Mouse (Mus musculus): Measurements from ENCODE around the gene D430041D05Rik. TPM values are rescaled to one million over a fixed set of nuclear protein-coding genes. Genes with fewer than 3 reads are reported as not detected.

The D430041D05Rik gene
- polyA plus RNA-seq, 1 experiment from 2014 or later: 2.5 TPM

DNA sequence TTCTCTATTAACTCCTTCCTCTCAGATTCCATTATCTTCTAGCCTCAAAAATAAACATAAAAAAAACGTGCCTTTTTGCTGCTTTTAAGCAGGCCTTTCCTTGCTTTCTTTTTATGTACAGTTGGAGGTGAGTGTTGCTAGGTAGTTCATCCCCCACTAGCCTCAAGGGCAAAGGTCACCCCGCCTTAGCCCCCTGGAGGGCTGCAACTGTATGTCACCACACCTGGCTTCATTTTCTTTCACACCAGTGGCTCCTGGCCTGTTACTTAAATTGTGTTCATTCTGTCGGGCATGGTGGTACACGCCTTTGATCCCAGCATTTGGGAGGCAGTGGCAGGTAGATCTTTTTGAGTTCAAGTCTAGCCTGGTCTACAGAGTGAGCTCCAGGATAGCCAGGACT is 31.5 kb upstream of the D430041D05Rik start:
- Histone ChIP-seq H3K9ac (ENCODE audit: low read length) (no peak overlapping the region), H3K36me3 (ENCODE audit: control insufficient read depth, insufficient read depth, low read length) (no peaks in the 10 kb centered on the region), H3K27ac (ENCODE audit: low read depth, low read length) (no peak overlapping the region), H3K4me3 (ENCODE audit: low read depth, low read length) (no peak overlapping the region), H3K27me3 (ENCODE audit: control insufficient read depth, insufficient read depth, low read length) (no peaks in the 10 kb centered on the region), H3K9me3 (ENCODE audit: control insufficient read depth, low read length) (no peaks in the 10 kb centered on the region), H3K4me2 (ENCODE audit: low read depth, low read length, severe bottlenecking) (no peak overlapping the region), H3K4me1 (replicated peaks; ENCODE audit: control insufficient read depth, insufficient read depth, low read length) (no peaks in the 10 kb centered on the region)
- DNase-seq (ENCODE audit: low spot score) (no peak), ATAC-seq (replicated peaks; ENCODE audit: low FRiP score) (no peak)
- 72% methylated on average over 4 of the region's 4 CpGs for WGBS

DNA sequence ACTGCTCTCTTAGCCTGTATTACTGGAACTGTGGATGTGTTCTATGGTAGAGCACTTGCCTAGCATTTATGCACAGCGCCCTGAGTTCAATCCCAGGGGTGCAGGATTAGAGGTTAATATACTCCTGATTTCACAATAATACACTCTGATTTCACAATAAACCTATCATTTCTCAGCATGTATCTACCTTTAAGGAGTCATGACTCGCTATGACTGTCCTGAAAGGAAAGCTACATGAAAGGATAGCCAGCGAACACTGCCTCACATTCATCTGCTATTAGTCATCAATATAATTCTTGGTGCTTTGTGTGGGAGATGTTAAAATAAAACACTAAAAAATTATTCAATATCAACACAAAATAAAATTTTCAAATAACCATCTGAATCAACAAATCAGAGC is 25.4 kb upstream of the D430041D05Rik start:
- no peak overlapping the region for H3K27ac ChIP-seq (ENCODE audit: low read depth, low read length)
- H3K4me1 ChIP-seq (replicated peaks; ENCODE audit: control insufficient read depth, insufficient read depth, low read length): no peaks in the 10 kb centered on the region
- no peak for DNase-seq (ENCODE audit: low spot score)
- no peak overlapping the region for H3K9ac ChIP-seq (ENCODE audit: low read length)
- no peak for ATAC-seq (replicated peaks; ENCODE audit: low FRiP score)
- no peak overlapping the region for H3K4me2 ChIP-seq (ENCODE audit: low read depth, low read length, severe bottlenecking)
- no peaks in the 10 kb centered on the region; the same call in none of the 2 replicates for H3K36me3 ChIP-seq (ENCODE audit: control insufficient read depth, insufficient read depth, low read length)
- 90% methylated on average over 3 of the region's 3 CpGs for WGBS
- no peak overlapping the region for H3K4me3 ChIP-seq (ENCODE audit: low read depth, low read length)
- no peaks in the 10 kb centered on the region for H3K9me3 ChIP-seq (ENCODE audit: control insufficient read depth, low read length)
- H3K27me3 ChIP-seq (ENCODE audit: control insufficient read depth, insufficient read depth, low read length): no peaks in the 10 kb centered on the region

GRCm38 (mm10) chr2:104431067-104431466 is 20.3 kb upstream of the D430041D05Rik start:
- H3K9me3 ChIP-seq (ENCODE audit: control insufficient read depth, low read length): no peaks in the 10 kb centered on the region
- no peak for DNase-seq (ENCODE audit: low spot score)
- no peaks in the 10 kb centered on the region; the same call in none of the 2 replicates for H3K36me3 ChIP-seq (ENCODE audit: control insufficient read depth, insufficient read depth, low read length)
- 93% methylated on average over 6 of the region's 6 CpGs for WGBS
- H3K27ac ChIP-seq (ENCODE audit: low read depth, low read length): no peak overlapping the region
- no peak overlapping the region for H3K9ac ChIP-seq (ENCODE audit: low read length)
- no peak for ATAC-seq (replicated peaks; ENCODE audit: low FRiP score)
- H3K27me3 ChIP-seq (ENCODE audit: control insufficient read depth, insufficient read depth, low read length): no peaks in the 10 kb centered on the region
- no peak overlapping the region for H3K4me3 ChIP-seq (ENCODE audit: low read depth, low read length)
- H3K4me2 ChIP-seq (ENCODE audit: low read depth, low read length, severe bottlenecking): no peak overlapping the region
- H3K4me1 ChIP-seq (replicated peaks; ENCODE audit: control insufficient read depth, insufficient read depth, low read length): no peaks in the 10 kb centered on the region

DNA sequence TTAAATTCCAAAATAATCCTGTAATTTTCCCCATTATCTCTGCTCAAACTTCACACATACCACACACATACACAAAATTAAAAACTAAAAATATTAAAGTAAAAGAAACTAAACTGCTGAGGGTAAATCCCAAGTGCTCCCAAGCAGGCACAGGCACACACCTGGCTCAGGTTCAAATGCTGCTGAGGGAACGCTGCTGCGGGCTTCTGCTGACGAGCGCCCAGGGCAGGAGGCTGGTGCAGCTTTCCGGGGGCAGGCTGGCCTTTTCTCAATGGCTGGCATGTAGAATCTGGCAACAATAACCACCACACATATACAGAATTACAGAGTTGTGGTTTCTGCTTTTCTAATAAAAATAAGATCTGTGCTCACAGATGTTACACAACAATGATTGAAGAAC is 19.8 kb upstream of the D430041D05Rik start:
- no peaks in the 10 kb centered on the region for H3K4me1 ChIP-seq (replicated peaks; ENCODE audit: control insufficient read depth, insufficient read depth, low read length)
- DNase-seq (ENCODE audit: low spot score) (no peak), ATAC-seq (replicated peaks; ENCODE audit: low FRiP score) (no peak)
- no peaks in the 10 kb centered on the region; the same call in none of the 2 replicates for H3K36me3 ChIP-seq (ENCODE audit: control insufficient read depth, insufficient read depth, low read length)
- no peak overlapping the region for H3K9ac ChIP-seq (ENCODE audit: low read length)
- H3K4me3 ChIP-seq (ENCODE audit: low read depth, low read length): no peak overlapping the region
- no peaks in the 10 kb centered on the region for H3K9me3 ChIP-seq (ENCODE audit: control insufficient read depth, low read length)
- no peak overlapping the region for H3K4me2 ChIP-seq (ENCODE audit: low read depth, low read length, severe bottlenecking)
- 95% methylated on average over 5 of the region's 5 CpGs for WGBS
- no peak overlapping the region for H3K27ac ChIP-seq (ENCODE audit: low read depth, low read length)
- no peaks in the 10 kb centered on the region for H3K27me3 ChIP-seq (ENCODE audit: control insufficient read depth, insufficient read depth, low read length)

GRCm38 (mm10) chr2:104426112-104426511 is 15.3 kb upstream of the D430041D05Rik start:
- 90% methylated on average over 3 of the region's 3 CpGs for WGBS
- Histone ChIP-seq H3K9ac (ENCODE audit: low read length) (no peak overlapping the region), H3K4me2 (ENCODE audit: low read depth, low read length, severe bottlenecking) (no peak overlapping the region), H3K27me3 (ENCODE audit: control insufficient read depth, insufficient read depth, low read length) (no peaks in the 10 kb centered on the region), H3K27ac (ENCODE audit: low read depth, low read length) (no peak overlapping the region), H3K36me3 (ENCODE audit: control insufficient read depth, insufficient read depth, low read length) (no peaks in the 10 kb centered on the region; the same call in 1 of the 2 replicates), H3K9me3 (ENCODE audit: control insufficient read depth, low read length) (no peaks in the 10 kb centered on the region), H3K4me1 (replicated peaks; ENCODE audit: control insufficient read depth, insufficient read depth, low read length) (no peaks in the 10 kb centered on the region), H3K4me3 (ENCODE audit: low read depth, low read length) (no peak overlapping the region)
- ATAC-seq (replicated peaks; ENCODE audit: low FRiP score) (no peak), DNase-seq (ENCODE audit: low spot score) (no peak)

GRCm38 (mm10) chr2:104422230-104422629 is 11.4 kb upstream of the D430041D05Rik start:
- Histone ChIP-seq H3K27me3 (ENCODE audit: control insufficient read depth, insufficient read depth, low read length) (no peaks in the 10 kb centered on the region), H3K4me1 (replicated peaks; ENCODE audit: control insufficient read depth, insufficient read depth, low read length) (no peaks in the 10 kb centered on the region), H3K9ac (ENCODE audit: low read length) (no peak overlapping the region), H3K27ac (ENCODE audit: low read depth, low read length) (no peak overlapping the region), H3K9me3 (ENCODE audit: control insufficient read depth, low read length) (no peaks in the 10 kb centered on the region), H3K36me3 (ENCODE audit: control insufficient read depth, insufficient read depth, low read length) (no peaks in the 10 kb centered on the region), H3K4me2 (ENCODE audit: low read depth, low read length, severe bottlenecking) (no peak overlapping the region), H3K4me3 (ENCODE audit: low read depth, low read length) (no peak overlapping the region)
- ATAC-seq (replicated peaks; ENCODE audit: low FRiP score) (0 out of 2 replicates have a peak, but pooled peaks have one; percentile 30), DNase-seq (ENCODE audit: low spot score) (no peak)
- 11% methylated on average over 1 of the region's 1 CpGs for WGBS

DNA sequence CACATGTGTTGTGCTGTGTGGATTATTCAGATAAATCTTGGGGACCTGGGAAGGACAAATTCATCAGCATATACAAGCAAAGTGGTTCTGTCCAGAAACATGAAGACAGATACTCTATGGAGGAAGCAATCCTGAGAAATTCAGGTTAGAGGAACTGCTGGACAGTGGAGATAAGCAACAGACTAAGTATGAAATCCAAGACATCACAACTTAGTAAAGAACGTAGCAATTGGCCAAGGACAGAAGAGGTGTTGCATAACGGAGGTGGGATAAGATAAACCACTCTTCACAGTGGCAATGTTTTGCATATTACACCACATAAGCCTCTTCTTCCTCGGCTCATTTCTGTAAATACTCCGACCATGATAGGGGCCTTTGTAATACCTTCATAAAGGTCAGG is 10.0 kb upstream of the D430041D05Rik start:
- Histone ChIP-seq H3K27me3 (ENCODE audit: control insufficient read depth, insufficient read depth, low read length) (no peaks in the 10 kb centered on the region), H3K4me3 (ENCODE audit: low read depth, low read length) (no peak overlapping the region), H3K9me3 (ENCODE audit: control insufficient read depth, low read length) (no peaks in the 10 kb centered on the region), H3K27ac (ENCODE audit: low read depth, low read length) (no peak overlapping the region), H3K36me3 (ENCODE audit: control insufficient read depth, insufficient read depth, low read length) (no peaks in the 10 kb centered on the region), H3K4me1 (replicated peaks; ENCODE audit: control insufficient read depth, insufficient read depth, low read length) (no peaks in the 10 kb centered on the region), H3K9ac (ENCODE audit: low read length) (no peak overlapping the region), H3K4me2 (ENCODE audit: low read depth, low read length, severe bottlenecking) (no peak overlapping the region)
- ATAC-seq (replicated peaks; ENCODE audit: low FRiP score) (no peak), DNase-seq (ENCODE audit: low spot score) (no peak)
- 81% methylated on average over 4 of the region's 4 CpGs for WGBS

- WGBS: 86% methylated on average over 1 of the region's 1 CpGs
- Histone ChIP-seq H3K27me3 (ENCODE audit: control insufficient read depth, insufficient read depth, low read length) (no peaks in the 10 kb centered on the region), H3K4me2 (ENCODE audit: low read depth, low read length, severe bottlenecking) (no peak overlapping the region), H3K9ac (ENCODE audit: low read length) (no peak overlapping the region), H3K27ac (ENCODE audit: low read depth, low read length) (no peak overlapping the region), H3K4me1 (replicated peaks; ENCODE audit: control insufficient read depth, insufficient read depth, low read length) (no peaks in the 10 kb centered on the region), H3K4me3 (ENCODE audit: low read depth, low read length) (no peak overlapping the region), H3K9me3 (ENCODE audit: control insufficient read depth, low read length) (no peaks in the 10 kb centered on the region), H3K36me3 (ENCODE audit: control insufficient read depth, insufficient read depth, low read length) (no peaks in the 10 kb centered on the region)
- no peak for DNase-seq (ENCODE audit: low spot score)
- ATAC-seq (replicated peaks; ENCODE audit: low FRiP score): no peak
Observed at GRCm38 (mm10) chr2:104419999-104420398, 9.2 kb upstream of the D430041D05Rik start.

- H3K4me3 ChIP-seq (ENCODE audit: low read depth, low read length): no peak overlapping the region
- no peaks in the 10 kb centered on the region for H3K27me3 ChIP-seq (ENCODE audit: control insufficient read depth, insufficient read depth, low read length)
- no peak for ATAC-seq (replicated peaks; ENCODE audit: low FRiP score)
- H3K36me3 ChIP-seq (ENCODE audit: control insufficient read depth, insufficient read depth, low read length): no peaks in the 10 kb centered on the region
- no peak for DNase-seq (ENCODE audit: low spot score)
- no peak overlapping the region for H3K9ac ChIP-seq (ENCODE audit: low read length)
- no peaks in the 10 kb centered on the region for H3K9me3 ChIP-seq (ENCODE audit: control insufficient read depth, low read length)
- H3K4me1 ChIP-seq (replicated peaks; ENCODE audit: control insufficient read depth, insufficient read depth, low read length): no peaks in the 10 kb centered on the region
- 84% methylated on average over 2 of the region's 2 CpGs for WGBS
- H3K4me2 ChIP-seq (ENCODE audit: low read depth, low read length, severe bottlenecking): no peak overlapping the region
- H3K27ac ChIP-seq (ENCODE audit: low read depth, low read length): no peak overlapping the region
Observed at GRCm38 (mm10) chr2:104419411-104419810, 8.6 kb upstream of the D430041D05Rik start.
